Mouse (Mus musculus): ENCODE measurements around the gene Rab21. TPM values are rescaled to one million over a fixed set of nuclear protein-coding genes. Genes with fewer than 3 reads are reported as not detected.

Gene Rab21
- total RNA-seq, 1 experiment from 2014 or later: 49.5 TPM

- ATAC-seq (replicated peaks; ENCODE audit: insufficient number of reproducible peaks, low FRiP score, low TSS enrichment, poor library complexity, severe bottlenecking): no peak
Observed at GRCm38 (mm10) chr10:115248041-115248440, 67.4 kb downstream of the Rab21 start.

- no peak for ATAC-seq (replicated peaks; ENCODE audit: insufficient number of reproducible peaks, low FRiP score, low TSS enrichment, poor library complexity, severe bottlenecking)
Observed at GRCm38 (mm10) chr10:115245488-115245887, 69.9 kb downstream of the Rab21 start.

- ATAC-seq (replicated peaks; ENCODE audit: insufficient number of reproducible peaks, low FRiP score, low TSS enrichment, poor library complexity, severe bottlenecking): no peak
Observed at GRCm38 (mm10) chr10:115241082-115241595, 74.3 kb downstream of the Rab21 start.

GRCm38 (mm10) chr10:115237931-115238330, 77.5 kb downstream of the Rab21 start:
- no peak for ATAC-seq (replicated peaks; ENCODE audit: insufficient number of reproducible peaks, low FRiP score, low TSS enrichment, poor library complexity, severe bottlenecking)

Other genes starting within 250 kb of the Rab21 start
- gene Tph2, start 130.6 kb downstream of the Rab21 start, total RNA-seq (2017): not detected in 3 replicates
- 47.9 to 73.7 TPM (median 65.3 TPM) in 3 replicates for gene Tbc1d15, start 64.1 kb downstream of the Rab21 start, total RNA-seq (2017)
- gene Tmem19, start 46.9 kb upstream of the Rab21 start, total RNA-seq (2017): 21.0 to 32.8 TPM (median 30.4 TPM) in 3 replicates
- gene Thap2, start 68.8 kb upstream of the Rab21 start, total RNA-seq (2017): 3.4 to 16.1 TPM (median 5.0 TPM) in 3 replicates
- 56.5 to 123 TPM (median 62.7 TPM) in 3 replicates for gene Zfc3h1, start 69.4 kb upstream of the Rab21 start, total RNA-seq (2017)

All from monocyte, adult 5-6 weeks (primary cell).